Mouse (Mus musculus) heart, postnatal 0 days (tissue): ENCODE results near the gene Dydc2. TPM values are rescaled to one million over a fixed set of nuclear protein-coding genes. Genes with fewer than 3 reads are reported as not detected.
A peak's percentile ranks its signal among the peaks of the same experiment; 100 is the strongest.

ENCODE experiments used
- ATAC-seq: fragments of 200-750 bp; cut with Nextera tagmentation; 2 replicates; pipeline ENCODE4 v1.8.0; 2017; ENCODE audit warnings: low read depth, moderate number of reproducible peaks, moderate library complexity; ENCODE audit not compliant: insufficient read depth
- DNase-seq: peaks from one replicate; pipeline ENCODE4 v3.0.0-alpha.2; 2016; ENCODE audit warnings: low spot score
- H3K27ac ChIP-seq: fragments of 300-500 bp; sonication (generic); 2 replicates; pipeline ENCODE4 v1.5.1; 2014; ENCODE audit warnings: low read depth, mild to moderate bottlenecking
- H3K27me3 ChIP-seq: fragments of 300-500 bp; sonication (generic); 2 replicates; pipeline ENCODE4 v1.6.1; 2014; ENCODE audit warnings: low read length, mixed read lengths; ENCODE audit not compliant: control insufficient read depth, insufficient read depth
- H3K36me3 ChIP-seq: fragments of 300-500 bp; sonication (generic); replicated peaks from 2 replicates; pipeline ENCODE4 v1.6.1; 2014; ENCODE audit warnings: low read length, mixed read lengths; ENCODE audit not compliant: control insufficient read depth, insufficient read depth
- H3K4me1 ChIP-seq: fragments of 300-500 bp; sonication (generic); 2 replicates; pipeline ENCODE4 v1.6.1; 2014; ENCODE audit warnings: antibody characterized with exemption; ENCODE audit not compliant: control insufficient read depth, insufficient read depth
- H3K4me2 ChIP-seq: fragments of 300-500 bp; sonication (generic); 2 replicates; pipeline ENCODE4 v1.6.1; 2014; ENCODE audit warnings: low read depth, mild to moderate bottlenecking, low read length, moderate library complexity
- H3K4me3 ChIP-seq: fragments of 300-500 bp; sonication (generic); 2 replicates; pipeline ENCODE4 v1.5.1; 2014; ENCODE audit warnings: low read depth, low read length
- H3K9ac ChIP-seq: fragments of 300-500 bp; sonication (generic); replicated peaks from 2 replicates; pipeline ENCODE4 v1.6.1; 2014; ENCODE audit warnings: low read depth, low read length, mixed read lengths
- H3K9me3 ChIP-seq: fragments of 300-500 bp; sonication (generic); replicated peaks from 2 replicates; pipeline ENCODE4 v1.6.1; 2016; ENCODE audit warnings: low read length; ENCODE audit not compliant: control insufficient read depth
- CTCF ChIP-seq: IDR thresholded peaks from 2 replicates; pipeline ENCODE4 v1.5.1; 2016; ENCODE audit warnings: antibody characterized with exemption, control low read depth, low read depth
- EP300 ChIP-seq: IDR thresholded peaks from 2 replicates; pipeline ENCODE4 v1.6.1; 2016; ENCODE audit warnings: antibody characterized with exemption, low read depth
- WGBS: fragments of 180-500 bp; shearing (Covaris S2); extraction: QIAGEN DNeasy Blood & Tissue Kit; methylation state at CpG from one replicate; pipeline ENCODE4 v1.1.7; 2014; 5-methylcytosine and 5-hydroxymethylcytosine counted together
- polyA plus RNA-seq: library from polyadenylated mRNA; unstranded; fragments of >200 nt; fragmentation: Nextera tagmentation; extraction: Ambion mirVana; gene quantifications from 2 replicates; pipeline ENCODE4 v1.2.1, GENCODE M21; 2015
- total RNA-seq: library from RNA; depleted of rRNA; stranded (reverse); fragments of >200 nt; gene quantifications from 2 replicates; pipeline ENCODE4 v1.2.3, GENCODE M21; 2014; ENCODE audit warnings: low replicate concordance

Dydc2 gene
- total and polyA plus RNA-seq, 2 experiments from 2014 or later: not detected

GRCm38 (mm10) chr14:41090777-41091176 is 21.8 kb upstream of the Dydc2 start:
- ATAC-seq: no peak
- Histone ChIP-seq H3K4me3 (no peak overlapping the region), H3K9ac (no peak overlapping the region), H3K27me3 (no peaks in the 10 kb centered on the region), H3K4me2 (no peak overlapping the region), H3K4me1 (no peaks in the 10 kb centered on the region), H3K27ac (no peak overlapping the region), H3K9me3 (no peaks in the 10 kb centered on the region), H3K36me3 (no peaks in the 10 kb centered on the region)
- 31% methylated on average over 8 of the region's 8 CpGs for WGBS
- no peak for DNase-seq
- TF ChIP-seq CTCF: peak; percentile 62
- no peak for TF ChIP-seq EP300

- H3K27ac ChIP-seq: no peak overlapping the region
- H3K36me3 ChIP-seq: no peaks in the 10 kb centered on the region
- WGBS: 74% methylated on average over 1 of the region's 1 CpGs
- H3K4me1 ChIP-seq: no peaks in the 10 kb centered on the region
- DNase-seq: no peak
- H3K9ac ChIP-seq: no peak overlapping the region
- TF ChIP-seq CTCF (peak; percentile 29), EP300 (no peak)
- H3K4me2 ChIP-seq: no peak overlapping the region
- no peak for ATAC-seq
- no peaks in the 10 kb centered on the region for H3K9me3 ChIP-seq
- H3K4me3 ChIP-seq: no peak overlapping the region
- H3K27me3 ChIP-seq: no peaks in the 10 kb centered on the region
Measured at GRCm38 (mm10) chr14:41087509-41087908, 18.5 kb upstream of the Dydc2 start.

GRCm38 (mm10) chr14:41082408-41082807 is 13.4 kb upstream of the Dydc2 start:
- Histone ChIP-seq H3K27me3 (no peaks in the 10 kb centered on the region), H3K27ac (no peak overlapping the region), H3K4me3 (no peak overlapping the region), H3K36me3 (no peaks in the 10 kb centered on the region), H3K9ac (no peak overlapping the region), H3K4me2 (no peak overlapping the region), H3K4me1 (no peaks in the 10 kb centered on the region), H3K9me3 (no peaks in the 10 kb centered on the region)
- DNase-seq (no peak), ATAC-seq (no peak)
- WGBS: 85% methylated on average over 2 of the region's 2 CpGs
- TF ChIP-seq CTCF (no peak), EP300 (no peak)

GRCm38 (mm10) chr14:41072944-41073275 is 3.9 kb upstream of the Dydc2 start:
- H3K27ac ChIP-seq: no peak overlapping the region
- H3K9ac ChIP-seq: no peak overlapping the region
- 0 out of 2 replicates have a peak, but pooled peaks have one; percentile 14 for ATAC-seq
- no peak for TF ChIP-seq CTCF
- no peak for TF ChIP-seq EP300
- H3K27me3 ChIP-seq: 0 out of 2 replicates have a peak, but pooled peaks cover 4% of the 10 kb centered on the region
- no peaks in the 10 kb centered on the region for H3K9me3 ChIP-seq
- WGBS: 4% methylated on average over 8 of the region's 8 CpGs
- H3K36me3 ChIP-seq: no peaks in the 10 kb centered on the region
- no peak for DNase-seq
- H3K4me3 ChIP-seq: peak overlapping the region; percentile 36
- peaks cover 7% of the 10 kb centered on the region; the same call in 1 of the 2 replicates for H3K4me1 ChIP-seq
- peak overlapping the region; percentile 64 for H3K4me2 ChIP-seq

- peak; percentile 66 for ATAC-seq
- no peak within 1 kb of the TSS for H3K9ac ChIP-seq
- H3K4me1 ChIP-seq: peaks cover 7% of the 10 kb centered on the region; the same call in 1 of the 2 replicates
- 14% methylated on average over 23 of the region's 23 CpGs for WGBS
- TF ChIP-seq EP300: no peak
- no peak for TF ChIP-seq CTCF
- no peaks in the 10 kb centered on the region for H3K9me3 ChIP-seq
- peak; percentile 33 for DNase-seq
- 0 out of 2 replicates have a peak, but pooled peaks cover 4% of the 10 kb centered on the region for H3K27me3 ChIP-seq
- H3K27ac ChIP-seq: no peak within 1 kb of the TSS
- peak within 1 kb of the TSS; percentile 64 for H3K4me2 ChIP-seq
- peak within 1 kb of the TSS; percentile 36 for H3K4me3 ChIP-seq
- H3K36me3 ChIP-seq: no peaks in the 10 kb centered on the region
Measured at GRCm38 (mm10) chr14:41072229-41072943, 3.4 kb upstream of the Dydc2 start, which contains the start of gene Dydc1. Gene Dydc1 (plus strand): TSS chr14:41072911.

GRCm38 (mm10) chr14:41070343-41070742 is 1.3 kb upstream of the Dydc2 start:
- Histone ChIP-seq H3K4me1 (peaks cover 8% of the 10 kb centered on the region; the same call in 1 of the 2 replicates), H3K27ac (no peak overlapping the region), H3K4me3 (no peak overlapping the region), H3K4me2 (no peak overlapping the region), H3K9me3 (no peaks in the 10 kb centered on the region), H3K36me3 (no peaks in the 10 kb centered on the region), H3K27me3 (0 out of 2 replicates have a peak, but pooled peaks cover 4% of the 10 kb centered on the region), H3K9ac (no peak overlapping the region)
- DNase-seq: no peak
- TF ChIP-seq EP300 (no peak), CTCF (no peak)
- ATAC-seq: no peak
- whole genome bisulfite sequencing: 60% methylated on average over 3 of the region's 3 CpGs
